Mouse (Mus musculus) spleen, adult 12 weeks (tissue): Measurements from ENCODE around the gene Ccdc189.
"Not testable (repeated sequence)": the region's sequence is repeated elsewhere in the genome, so short reads cannot be mapped to it uniquely, and the experiment has no call there.

Experiments used
- DNase-seq: peaks from one replicate; pipeline ENCODE4 v3.0.0; 2022; ENCODE audit warnings: low spot score

Gene Ccdc189

DNA sequence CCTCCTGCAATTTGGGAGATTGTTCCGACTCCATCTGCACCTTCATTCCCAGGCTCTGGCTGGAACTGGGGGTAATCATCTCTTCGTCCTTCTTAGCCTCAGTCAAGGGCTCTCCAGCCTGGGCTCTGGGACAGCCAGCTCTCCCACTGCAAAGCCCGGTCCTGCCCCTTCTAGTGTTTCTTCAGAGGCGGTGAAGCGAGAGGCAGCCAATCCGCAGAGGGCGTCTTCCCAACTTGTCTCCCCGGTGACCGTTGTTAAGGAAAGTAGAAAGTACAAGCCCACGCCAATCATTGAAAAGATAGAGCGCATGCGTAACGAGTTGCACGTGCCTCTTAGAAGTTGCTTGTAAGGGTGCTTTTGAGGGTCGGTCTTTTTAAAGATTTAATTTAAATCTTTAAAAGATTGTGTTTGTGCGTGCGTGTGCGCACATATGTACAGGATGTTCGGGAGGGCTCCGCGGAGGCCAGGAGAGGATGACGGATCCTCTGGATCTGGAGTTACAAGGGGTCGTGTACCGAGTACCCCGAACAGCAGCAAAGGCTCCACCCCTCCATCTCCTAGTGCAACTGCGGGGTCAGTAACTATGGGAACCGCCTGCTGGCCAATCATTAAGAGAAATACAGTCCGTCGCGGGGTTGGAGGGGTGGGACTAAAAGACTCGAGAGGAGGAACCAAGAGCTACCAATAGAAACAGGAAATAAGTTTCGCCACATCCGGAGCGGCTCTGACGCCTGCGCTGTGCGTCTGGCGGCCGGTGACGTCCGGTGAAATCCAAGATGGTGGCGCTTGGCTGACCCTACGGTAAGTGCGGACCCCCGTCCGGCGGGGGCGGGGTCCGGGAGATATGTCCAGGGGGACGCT lies at the start of gene Ccdc189, which contains the start of gene Rnf40:
Gene Ccdc189 (minus strand): TSS at position 585 of the 861 bp plus-strand sequence.
Gene Rnf40 (plus strand): TSS at position 757 of the 861 bp plus-strand sequence.
- peak; percentile 82 for DNase-seq

DNA sequence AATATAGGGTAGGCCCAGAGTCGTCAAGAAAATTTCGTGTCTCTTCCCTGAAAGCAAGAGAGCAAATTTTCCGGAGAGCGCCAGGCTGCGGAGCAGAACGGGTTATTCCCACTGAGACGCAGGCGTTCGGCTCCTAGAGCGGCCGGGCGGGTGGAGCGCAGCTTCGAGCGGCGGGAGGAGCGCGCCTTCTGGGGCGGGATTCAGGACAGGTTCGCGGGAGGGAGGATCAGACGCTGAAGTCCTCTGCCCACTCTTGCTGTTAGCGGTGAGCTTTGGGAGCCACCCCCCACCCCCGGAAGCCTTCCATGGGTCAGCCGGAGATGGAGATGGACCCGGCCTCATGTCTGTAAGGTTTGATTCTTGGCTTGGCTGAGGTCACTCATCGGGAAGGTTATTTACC lies 48.6 kb upstream of the Ccdc189 start:
- no peak for DNase-seq

DNA sequence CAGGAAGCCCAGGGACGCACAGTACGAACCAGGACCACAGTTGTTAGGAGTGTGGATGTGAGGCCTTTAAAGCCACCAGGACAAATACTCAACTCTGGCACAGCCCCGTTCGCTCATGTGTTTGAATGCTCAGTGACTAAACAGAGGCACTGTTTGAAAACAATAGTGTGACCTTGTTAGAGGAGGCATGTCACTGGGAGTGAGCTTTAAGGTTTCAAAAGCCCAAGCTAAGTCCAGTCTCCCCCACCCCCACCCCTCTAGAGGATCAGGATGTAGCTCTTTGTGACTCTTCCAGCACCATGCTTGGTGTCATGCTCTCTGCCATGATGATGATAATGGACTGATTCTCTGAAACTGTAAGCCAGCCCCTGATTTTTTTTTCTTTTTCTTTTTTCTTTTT lies 43.0 kb upstream of the Ccdc189 start:
- DNase-seq, result no peak

DNA sequence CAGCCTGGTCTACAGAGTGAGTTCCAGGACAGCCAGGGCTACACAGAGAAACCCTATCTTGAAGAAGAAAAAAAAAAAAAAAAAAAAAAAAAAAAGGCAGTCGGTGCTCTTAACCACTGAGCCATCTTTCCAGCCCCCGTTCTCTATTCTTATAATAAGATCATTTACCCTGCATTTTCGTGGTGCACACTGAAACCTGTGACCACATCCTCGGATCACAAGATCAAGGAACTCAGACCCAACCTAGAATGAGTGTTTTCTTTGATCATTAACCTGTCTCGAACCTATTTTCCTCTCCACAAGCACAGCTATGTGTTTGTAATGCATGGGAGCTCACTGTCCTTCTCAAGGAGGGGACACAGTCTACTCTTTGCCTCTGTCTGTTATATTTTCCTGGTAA lies 40.3 kb upstream of the Ccdc189 start:
- DNase-seq, result no peak

DNA sequence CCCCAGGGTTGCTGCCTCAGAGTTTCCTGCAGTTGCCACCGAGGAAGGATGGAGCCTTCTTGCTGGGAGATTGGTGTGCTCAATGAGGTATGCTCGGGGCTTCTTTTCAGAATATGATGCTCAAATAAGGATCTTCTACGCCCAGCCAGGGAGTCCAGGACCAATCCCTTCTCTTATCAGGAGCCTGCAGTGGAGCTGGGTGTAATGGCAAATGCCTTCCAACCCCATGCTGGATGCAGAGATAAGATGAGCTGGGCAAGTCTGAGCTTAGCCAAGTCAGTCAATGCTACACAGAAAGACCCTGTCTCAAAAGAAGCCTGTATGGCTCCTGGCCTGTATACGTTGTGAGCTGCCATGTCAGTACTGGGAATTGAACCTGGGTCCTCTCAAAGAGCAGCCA lies 38.1 kb upstream of the Ccdc189 start:
- peak; percentile 42 for DNase-seq

- no peak for DNase-seq
These were observed 37.6 kb upstream of the Ccdc189 start for GRCm38 (mm10) chr7:127626039-127626438.

GRCm38 (mm10) chr7:127618402-127618801 lies 30.0 kb upstream of the Ccdc189 start:
- not testable (repeated sequence) for DNase-seq

GRCm38 (mm10) chr7:127617962-127618361 lies 29.6 kb upstream of the Ccdc189 start:
- no peak for DNase-seq

DNA sequence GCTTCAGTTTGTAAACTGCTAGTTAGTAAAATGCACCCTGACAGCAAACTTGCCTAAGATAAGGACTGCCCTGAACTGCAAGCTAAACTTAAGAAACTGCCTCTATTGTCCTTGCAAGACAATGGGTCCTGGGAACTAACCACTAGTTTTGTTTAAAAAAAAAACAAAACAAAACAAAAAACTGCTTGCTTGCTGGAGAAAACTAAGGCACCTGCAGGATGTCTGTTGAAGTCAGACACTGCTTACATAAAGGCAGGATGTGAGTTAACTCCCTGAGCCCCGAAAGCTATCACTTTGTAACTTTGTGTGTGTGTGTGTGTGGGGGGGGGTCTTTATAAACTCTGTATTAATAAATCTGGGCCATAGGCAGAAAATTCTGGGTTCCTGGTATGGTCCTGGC lies 28.5 kb upstream of the Ccdc189 start:
- DNase-seq, result no peak

DNA sequence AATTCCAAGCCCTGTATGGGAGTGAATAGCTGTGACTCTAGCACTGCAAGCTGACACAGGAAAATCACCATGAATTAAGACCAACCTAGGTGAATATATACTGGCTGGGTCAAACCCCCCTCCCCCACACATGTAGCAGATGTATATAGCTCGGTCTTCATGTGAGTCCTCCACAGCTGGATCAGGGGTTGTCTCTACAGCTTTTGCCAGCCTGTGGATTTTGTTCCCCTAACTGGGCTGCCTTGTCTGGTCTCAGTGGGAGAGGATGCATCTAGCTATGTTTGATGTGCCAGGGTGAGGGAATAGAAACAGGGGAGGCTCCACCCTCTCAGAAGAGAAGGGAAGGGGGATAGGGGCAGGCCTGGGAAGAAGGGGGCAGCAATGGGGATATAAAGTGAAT lies 27.9 kb upstream of the Ccdc189 start:
- DNase-seq, result no peak

DNA sequence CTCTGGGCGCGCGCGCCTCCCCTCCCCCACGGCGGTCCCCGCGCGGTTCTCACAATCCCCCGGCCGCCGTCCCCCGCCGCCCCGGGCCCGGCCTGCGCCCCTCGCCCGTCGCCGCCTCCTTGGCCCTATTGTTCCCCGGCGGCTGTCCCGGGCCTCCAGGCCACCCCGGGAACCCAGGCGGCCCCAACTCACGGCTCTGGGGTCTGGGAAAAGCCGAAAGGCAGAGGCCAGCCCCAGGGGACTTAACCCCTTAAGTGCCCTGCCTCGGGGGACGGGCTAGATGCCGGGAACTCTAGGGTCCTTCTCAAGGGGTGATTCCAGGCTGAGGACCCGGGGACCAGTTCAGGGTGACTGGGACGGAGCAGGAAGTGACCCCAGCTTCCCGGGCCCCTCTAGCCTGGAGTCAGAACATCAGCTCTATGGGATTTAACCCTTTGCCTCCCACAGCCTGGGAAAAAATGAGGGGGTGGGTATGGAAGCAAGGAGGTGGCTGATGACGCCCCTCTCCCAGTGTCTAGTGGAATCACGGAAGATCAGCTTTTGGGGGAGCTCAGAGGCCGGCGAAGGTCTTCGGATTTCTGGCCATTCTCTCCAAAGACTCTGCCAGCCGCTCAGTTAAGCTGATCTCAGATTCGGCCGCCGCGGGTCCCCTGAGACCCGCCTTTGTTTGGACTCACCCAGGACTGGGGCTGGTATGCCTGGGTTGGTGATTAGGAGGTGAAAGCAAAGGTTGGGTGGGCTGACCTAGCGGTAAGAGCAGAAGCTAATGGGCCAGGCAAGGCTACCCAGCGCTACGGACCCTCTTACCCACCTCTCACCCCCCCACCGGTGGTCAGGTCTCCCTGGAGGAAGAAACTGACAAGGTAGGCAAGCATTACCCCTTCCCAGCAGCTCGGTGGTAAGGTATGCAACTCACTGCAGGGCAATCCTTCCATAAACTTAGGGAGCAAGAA lies 26.8 kb upstream of the Ccdc189 start, which contains the start of gene Zfp629:
Gene Zfp629 (minus strand): TSS at position 907 of the 953 bp plus-strand sequence.
- DNase-seq, result no peak

DNA sequence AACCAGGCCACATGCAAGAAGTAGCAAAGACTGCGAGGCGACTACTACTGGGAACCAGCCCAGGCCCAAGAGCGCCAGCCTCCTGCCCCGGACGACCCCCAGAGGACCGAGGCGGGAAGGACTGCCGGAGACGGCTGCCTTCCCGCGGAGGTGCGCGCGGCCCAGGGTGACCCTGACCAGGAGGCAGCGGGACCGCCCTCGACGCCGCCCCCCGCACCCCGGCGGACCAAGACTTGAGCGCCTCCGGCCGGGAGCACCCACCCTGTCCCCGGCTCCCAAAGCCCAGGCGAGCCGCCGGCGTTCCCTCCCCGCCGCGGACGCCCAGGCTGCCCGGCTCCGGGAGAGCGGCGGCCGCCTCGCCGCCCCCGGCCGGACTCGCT lies 26.1 kb upstream of the Ccdc189 start:
- peak; percentile 15 for DNase-seq

DNA sequence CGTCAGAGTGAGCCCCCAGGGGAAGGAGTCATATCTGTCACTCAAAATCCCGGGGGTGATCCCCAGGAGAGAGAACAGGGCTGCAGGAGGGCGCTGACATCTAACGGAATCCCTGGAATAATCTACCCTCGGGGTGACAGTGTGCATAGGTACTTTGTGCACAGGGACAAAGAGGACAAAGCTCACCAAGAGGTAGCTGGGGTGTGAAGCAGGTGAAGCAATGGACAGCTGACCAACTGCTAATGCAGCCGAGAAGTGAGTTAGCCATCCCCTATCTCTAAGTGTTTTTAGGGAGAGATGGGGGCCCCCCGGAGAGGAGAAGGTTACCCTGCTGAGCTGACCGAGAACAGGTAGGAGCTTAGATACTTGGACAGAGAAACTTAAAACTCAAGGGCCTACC lies 25.7 kb upstream of the Ccdc189 start:
- DNase-seq, result no peak

GRCm38 (mm10) chr7:127613501-127613900 lies 25.1 kb upstream of the Ccdc189 start:
- DNase-seq, result no peak

GRCm38 (mm10) chr7:127611561-127611960 lies 23.2 kb upstream of the Ccdc189 start:
- no peak for DNase-seq

DNA sequence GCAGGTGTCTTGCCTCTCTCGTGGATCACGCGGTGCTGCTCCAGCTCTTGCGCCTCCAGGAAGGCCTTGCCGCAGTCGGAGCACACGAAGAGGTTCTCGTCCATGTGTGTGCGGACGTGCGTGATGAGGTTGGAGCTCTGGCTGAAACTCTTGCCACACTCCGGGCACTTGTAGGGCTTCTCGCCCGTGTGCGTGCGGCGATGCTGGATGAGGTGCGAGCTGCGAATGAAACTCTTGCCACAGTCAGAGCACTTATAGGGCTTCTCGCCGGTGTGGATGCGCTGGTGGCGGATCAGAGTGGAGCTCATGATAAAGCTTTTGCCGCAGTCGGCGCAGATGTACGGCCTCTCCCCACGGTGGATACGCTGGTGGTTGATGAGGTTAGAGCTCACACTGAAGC lies 22.6 kb upstream of the Ccdc189 start:
- DNase-seq, result no peak

DNA sequence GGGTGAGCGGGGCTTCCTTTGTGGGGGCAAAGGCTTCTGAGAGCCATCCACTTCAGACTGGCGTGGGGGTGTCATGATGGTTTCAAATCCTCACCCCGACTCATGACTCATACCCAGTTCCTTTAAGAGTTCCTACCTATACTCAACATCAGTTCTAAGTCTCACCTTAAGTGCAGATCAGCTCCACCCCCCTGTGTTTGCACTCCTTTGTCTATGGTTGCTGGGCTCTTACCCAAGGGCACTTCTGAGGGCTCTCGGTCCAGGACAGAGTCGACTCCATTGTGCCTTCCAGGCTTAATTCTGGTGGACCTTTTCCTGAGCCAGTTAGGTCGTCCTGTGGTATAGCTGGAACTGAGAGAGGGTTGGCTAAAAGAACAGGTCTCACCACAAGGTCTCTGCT lies 18.8 kb upstream of the Ccdc189 start:
- no peak for DNase-seq

GRCm38 (mm10) chr7:127604256-127604655 lies 15.9 kb upstream of the Ccdc189 start:
- DNase-seq, result no peak

DNA sequence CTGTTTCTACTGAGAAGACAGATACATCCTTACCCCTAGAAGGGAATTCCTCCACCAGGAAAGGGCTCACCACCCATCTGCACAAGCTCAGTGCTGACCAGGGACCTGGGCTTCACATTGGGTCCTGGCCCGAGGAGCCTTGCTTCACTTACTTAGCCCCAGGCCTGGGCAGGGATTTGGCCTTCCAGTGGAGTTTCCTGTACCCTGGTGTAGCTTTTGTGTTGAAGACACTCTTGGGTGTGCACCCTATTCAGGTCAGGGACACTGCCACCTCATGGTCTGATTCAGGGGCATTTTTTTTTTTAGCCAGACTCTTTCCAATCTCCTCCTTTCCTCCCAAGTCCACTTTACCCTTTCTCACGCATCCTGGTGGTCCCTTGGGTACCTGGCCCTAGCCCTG lies 14.5 kb upstream of the Ccdc189 start:
- DNase-seq, result no peak

GRCm38 (mm10) chr7:127601735-127602134 lies 13.3 kb upstream of the Ccdc189 start:
- DNase-seq, result no peak

DNA sequence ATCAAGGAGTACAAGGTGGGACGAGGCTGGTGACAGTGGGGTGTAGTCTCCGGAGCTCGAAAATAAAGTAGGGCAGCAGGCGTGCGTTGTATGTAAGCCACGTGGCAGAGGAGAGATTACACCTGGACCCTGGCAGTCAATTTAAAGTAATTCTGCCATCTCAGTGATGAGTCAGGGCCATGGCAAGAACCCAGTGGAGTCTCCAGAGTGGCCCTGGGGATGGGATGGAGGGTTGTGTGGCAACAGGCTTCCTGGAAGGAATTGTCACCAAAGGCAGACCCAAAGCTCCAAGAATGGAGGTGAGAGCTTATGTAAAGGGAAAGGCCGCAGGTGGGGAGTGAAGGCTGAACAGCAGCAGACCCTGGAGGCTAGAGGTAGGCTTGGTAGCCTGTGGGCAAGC lies 12.2 kb upstream of the Ccdc189 start:
- DNase-seq, result no peak

DNA sequence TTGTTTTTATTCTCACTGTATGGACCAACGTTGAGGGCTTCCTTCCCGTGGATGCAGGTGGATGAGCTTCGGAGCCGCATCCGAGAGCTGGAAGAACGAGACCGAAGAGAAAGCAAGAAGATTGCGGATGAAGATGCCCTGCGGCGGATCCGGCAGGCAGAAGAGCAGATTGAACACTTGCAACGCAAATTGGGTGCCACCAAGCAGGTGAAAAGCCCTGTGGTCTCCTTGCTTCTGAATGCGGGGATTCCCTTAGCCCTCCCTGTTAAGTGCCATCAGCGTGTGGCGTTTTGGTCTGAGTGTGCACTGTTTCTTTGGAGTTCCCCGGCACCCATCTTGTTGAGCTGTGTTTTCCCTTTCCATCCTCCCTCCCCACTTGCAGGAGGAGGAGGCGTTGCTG lies 8.4 kb upstream of the Ccdc189 start:
- no peak for DNase-seq

- no peak for DNase-seq
These were observed 4.2 kb upstream of the Ccdc189 start for GRCm38 (mm10) chr7:127592575-127592974.
